Mouse (Mus musculus): Measurements from ENCODE around the gene Olfr323. TPM values are rescaled to one million over a fixed set of nuclear protein-coding genes. Genes with fewer than 3 reads are reported as not detected.

Gene Olfr323
- total RNA-seq, 2 experiments from 2014 or later = not detected

- DNase-seq = no peak
These were observed 27.3 kb downstream of the Olfr323 start for GRCm38 (mm10) chr11:58602800-58603560.

- no peak for DNase-seq
These were observed 28.2 kb downstream of the Olfr323 start for GRCm38 (mm10) chr11:58602062-58602461.

GRCm38 (mm10) chr11:58597837-58598236 is 32.5 kb downstream of the Olfr323 start:
- no peak for DNase-seq

GRCm38 (mm10) chr11:58594814-58595213 is 35.5 kb downstream of the Olfr323 start, which contains the start of gene Olfr324:
Gene Olfr324 (plus strand): TSS chr11:58595114.
- no peak for DNase-seq

GRCm38 (mm10) chr11:58588620-58589250 is 41.6 kb downstream of the Olfr323 start:
- no peak for DNase-seq

- peak; percentile 70 for DNase-seq
These were observed 42.4 kb downstream of the Olfr323 start for GRCm38 (mm10) chr11:58587898-58588348.

- no peak for DNase-seq
These were observed 51.7 kb downstream of the Olfr323 start for GRCm38 (mm10) chr11:58578636-58579035.

- no peak for DNase-seq
These were observed 52.9 kb downstream of the Olfr323 start, which contains the start of gene Olfr325 for GRCm38 (mm10) chr11:58577430-58577829. Gene Olfr325 (plus strand): TSS chr11:58577730.

Other genes starting within 250 kb of the Olfr323 start
- gene 1810065E05Rik, start 209.4 kb downstream of the Olfr323 start, total RNA-seq (2021) = not detected
- not detected for gene Gm12253, start 197.9 kb downstream of the Olfr323 start, total RNA-seq (2021)
- not detected for gene Lypd9, start 177.6 kb downstream of the Olfr323 start, total RNA-seq (2021)
- gene Olfr30, start 168.2 kb downstream of the Olfr323 start, total RNA-seq (2021) = not detected
- not detected for gene Olfr332, start 137.9 kb downstream of the Olfr323 start, total RNA-seq (2021)
- not detected for gene Olfr331, start 127.9 kb downstream of the Olfr323 start, total RNA-seq (2021)
- gene Olfr330, start 95.7 kb downstream of the Olfr323 start, total RNA-seq (2021) = not detected
- not detected for gene Olfr329-ps, start 84.1 kb downstream of the Olfr323 start, total RNA-seq (2021)
- gene Olfr328, start 74.9 kb downstream of the Olfr323 start, total RNA-seq (2021) = not detected
- not detected for gene Olfr224, start 59.9 kb downstream of the Olfr323 start, total RNA-seq (2021)
- not detected for gene Olfr325, start 52.8 kb downstream of the Olfr323 start, total RNA-seq (2021)
- gene Olfr324, start 35.4 kb downstream of the Olfr323 start, total RNA-seq (2021) = not detected
- gene 2210407C18Rik, start 14.4 kb downstream of the Olfr323 start, total RNA-seq (2021) = not detected
- gene Trim58, start 10.0 kb upstream of the Olfr323 start, total RNA-seq (2021) = under 1 TPM; 0.36 to 1.00 TPM
- not detected for gene Olfr322, start 28.3 kb upstream of the Olfr323 start, total RNA-seq (2021)
- gene Olfr320, start 50.6 kb upstream of the Olfr323 start, total RNA-seq (2021) = not detected
- not detected for gene Olfr319, start 68.7 kb upstream of the Olfr323 start, total RNA-seq (2021)
- gene Olfr318, start 93.5 kb upstream of the Olfr323 start, total RNA-seq (2021) = not detected
- not detected for gene Olfr317, start 108.7 kb upstream of the Olfr323 start, total RNA-seq (2021)
- not detected for gene Olfr316, start 122.2 kb upstream of the Olfr323 start, total RNA-seq (2021)
- gene Olfr315, start 142.7 kb upstream of the Olfr323 start, total RNA-seq (2021) = not detected
- gene Olfr314, start 152.5 kb upstream of the Olfr323 start, total RNA-seq (2021) = not detected
- gene Fam183b, start 171.5 kb upstream of the Olfr323 start, total RNA-seq (2021) = 1 to 10 TPM; 2.5 to 3.3 TPM
- not detected for gene Olfr313, start 184.5 kb upstream of the Olfr323 start, total RNA-seq (2021)
- gene Olfr312, start 198.7 kb upstream of the Olfr323 start, total RNA-seq (2021) = not detected
- not detected for gene Olfr311, start 208.8 kb upstream of the Olfr323 start, total RNA-seq (2021)
- gene Gm12258, start 216.7 kb upstream of the Olfr323 start, total RNA-seq (2021) = 1 to 10 TPM; 3.5 to 7.5 TPM
- gene 2810021J22Rik, start 236.7 kb upstream of the Olfr323 start, total RNA-seq (2021) = 1 to 10 TPM; 5.5 to 8.2 TPM

Data from adrenal gland, postnatal 10 days (tissue).